Mouse (Mus musculus) kidney, postnatal 0 days (tissue): ENCODE measurements around the gene Dusp23. TPM values are rescaled to one million over a fixed set of nuclear protein-coding genes. Genes with fewer than 3 reads are reported as not detected.

ENCODE experiments used
- ATAC-seq: fragments of 200-750 bp; cut with Nextera tagmentation; replicated peaks from 2 replicates; pipeline ENCODE4 v1.8.0; 2017; ENCODE audit warnings: low read depth, moderate number of reproducible peaks, moderate TSS enrichment, moderate library complexity; ENCODE audit not compliant: low FRiP score
- DNase-seq: peaks from one replicate; pipeline ENCODE4 v3.0.0-alpha.2; 2016; ENCODE audit warnings: low spot score
- H3K27ac ChIP-seq: fragments of 300-500 bp; sonication (generic); 2 replicates; pipeline ENCODE4 v1.5.1; 2014; ENCODE audit warnings: mild to moderate bottlenecking
- H3K27me3 ChIP-seq: fragments of 300-500 bp; sonication (generic); 2 replicates; pipeline ENCODE4 v1.6.1; 2014; ENCODE audit warnings: low read length, mixed read lengths; ENCODE audit not compliant: insufficient read depth
- H3K36me3 ChIP-seq: fragments of 300-500 bp; sonication (generic); 2 replicates; pipeline ENCODE4 v1.6.1; 2014; ENCODE audit warnings: low read length, mixed read lengths; ENCODE audit not compliant: insufficient read depth
- H3K4me1 ChIP-seq: fragments of 300-500 bp; sonication (generic); replicated peaks from 2 replicates; pipeline ENCODE4 v1.6.1; 2014; ENCODE audit warnings: antibody characterized with exemption, low read length, mixed read lengths; ENCODE audit not compliant: insufficient read depth
- H3K4me2 ChIP-seq: fragments of 300-500 bp; sonication (generic); 2 replicates; pipeline ENCODE4 v1.6.1; 2014; ENCODE audit warnings: mild to moderate bottlenecking, low read length, moderate library complexity, mixed read lengths
- H3K4me3 ChIP-seq: fragments of 300-500 bp; sonication (generic); replicated peaks from 2 replicates; pipeline ENCODE4 v1.5.1; 2014; ENCODE audit warnings: low read depth, low read length
- H3K9ac ChIP-seq: fragments of 300-500 bp; sonication (generic); 2 replicates; pipeline ENCODE4 v1.6.1; 2014; ENCODE audit warnings: low read depth, low read length
- H3K9me3 ChIP-seq: fragments of 300-500 bp; sonication (generic); replicated peaks from 2 replicates; pipeline ENCODE4 v1.6.1; 2016; ENCODE audit warnings: low read length, inconsistent platforms, mixed read lengths
- CTCF ChIP-seq: IDR thresholded peaks from 2 replicates; pipeline ENCODE4 v1.5.1; 2016; ENCODE audit warnings: antibody characterized with exemption, low read depth, mild to moderate bottlenecking, moderate library complexity
- WGBS: fragments of 180-500 bp; shearing (Covaris S2); extraction: QIAGEN DNeasy Blood & Tissue Kit; methylation state at CpG from one replicate; pipeline ENCODE4 v1.1.7; 2014; 5-methylcytosine and 5-hydroxymethylcytosine counted together
- polyA plus RNA-seq: library from polyadenylated mRNA; unstranded; fragments of >200 nt; fragmentation: Nextera tagmentation; extraction: Ambion mirVana; gene quantifications from 2 replicates; pipeline ENCODE4 v1.2.1, GENCODE M21; 2015

The Dusp23 gene
- polyA plus RNA-seq, 1 experiment from 2014 or later: 27.4 TPM

DNA sequence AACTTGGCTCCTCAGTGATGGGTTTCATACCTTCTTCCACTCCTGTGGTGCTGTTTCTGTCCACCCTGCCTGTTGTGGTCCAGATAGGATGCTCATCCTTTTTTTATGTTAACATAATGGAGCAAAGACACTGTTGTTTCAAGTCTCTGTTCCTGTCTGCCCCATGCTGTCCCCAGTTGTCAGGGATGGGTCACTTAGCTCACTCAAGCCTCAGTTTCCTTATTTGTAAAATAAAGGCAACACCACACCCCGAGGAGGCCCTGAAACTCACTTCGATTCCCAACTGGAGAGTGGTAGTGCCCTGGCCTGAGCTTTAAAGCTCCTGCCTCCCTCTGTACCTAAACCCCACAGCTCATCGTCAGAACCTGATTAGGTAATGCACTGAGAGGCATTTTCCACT lies 24.5 kb upstream of the Dusp23 start:
- Histone ChIP-seq H3K36me3 (no peaks in the 10 kb centered on the region), H3K27ac (no peak overlapping the region), H3K9ac (no peak overlapping the region), H3K27me3 (no peaks in the 10 kb centered on the region), H3K4me1 (peaks cover 2% of the 10 kb centered on the region; the same call in 1 of the 2 replicates), H3K4me3 (no peak overlapping the region), H3K4me2 (no peak overlapping the region), H3K9me3 (no peaks in the 10 kb centered on the region)
- no peak for DNase-seq
- WGBS: 68% methylated on average over 3 of the region's 3 CpGs
- no peak for TF ChIP-seq CTCF
- no peak for ATAC-seq

DNA sequence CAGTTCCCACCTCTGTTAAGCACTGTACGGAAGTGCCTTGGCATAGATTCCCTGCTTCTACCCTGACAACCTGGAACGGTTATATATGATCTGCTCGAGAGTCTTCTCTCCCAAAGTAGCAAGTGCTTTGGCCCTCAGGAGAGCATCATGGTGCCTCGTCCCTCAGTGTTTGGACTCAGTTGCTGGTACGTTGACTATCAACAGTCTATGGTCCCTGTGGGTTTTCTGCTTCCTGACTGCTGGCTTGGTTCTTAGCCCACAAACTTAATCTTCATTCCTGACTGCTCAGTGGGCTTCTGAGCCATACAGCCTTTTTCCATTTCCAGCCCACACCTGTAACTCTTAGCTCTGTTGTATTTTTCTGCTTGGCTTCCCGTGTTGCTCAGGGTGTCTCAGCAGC lies 21.1 kb upstream of the Dusp23 start:
- no peaks in the 10 kb centered on the region for H3K9me3 ChIP-seq
- H3K4me3 ChIP-seq: no peak overlapping the region
- no peak overlapping the region for H3K4me2 ChIP-seq
- no peaks in the 10 kb centered on the region for H3K27me3 ChIP-seq
- H3K4me1 ChIP-seq: peaks cover 3% of the 10 kb centered on the region; the same call in 1 of the 2 replicates
- H3K36me3 ChIP-seq: no peaks in the 10 kb centered on the region
- ATAC-seq (no peak), DNase-seq (no peak)
- H3K9ac ChIP-seq: no peak overlapping the region
- no peak overlapping the region for H3K27ac ChIP-seq
- no peak for TF ChIP-seq CTCF
- 62% methylated on average over 6 of the region's 6 CpGs for WGBS

DNA sequence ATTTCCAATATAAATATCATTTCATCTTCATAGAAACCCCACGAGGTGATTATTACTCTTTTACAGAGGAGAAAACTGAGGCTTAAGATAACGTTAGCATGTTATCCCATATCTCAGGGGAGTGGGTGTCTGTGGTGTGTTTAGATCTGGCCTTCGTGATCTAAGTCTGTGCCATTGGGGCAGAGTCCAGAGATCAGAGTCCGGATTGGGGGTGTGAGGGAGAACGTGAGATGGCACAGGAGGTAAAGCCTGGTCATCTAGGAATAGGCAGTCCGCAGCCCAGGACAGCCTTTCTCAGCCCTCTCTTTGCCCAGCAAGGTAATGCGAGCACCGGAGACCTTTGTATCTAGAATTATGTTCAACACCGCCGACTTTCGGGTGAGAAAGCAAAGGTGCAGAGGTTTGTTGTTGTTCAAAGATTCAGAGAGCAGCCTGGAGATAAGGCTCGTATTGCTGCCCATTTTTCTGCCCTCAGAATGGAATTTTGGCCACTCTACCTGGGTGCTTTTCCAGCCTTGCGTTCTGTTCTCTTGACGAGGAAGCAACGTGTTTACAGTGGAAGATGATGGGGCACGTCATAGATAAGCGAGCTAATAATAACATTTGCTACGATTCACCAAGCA lies 19.4 kb upstream of the Dusp23 start:
- Histone ChIP-seq H3K4me1 (peaks cover 3% of the 10 kb centered on the region; the same call in 1 of the 2 replicates), H3K36me3 (no peaks in the 10 kb centered on the region), H3K9ac (no peak overlapping the region), H3K27ac (no peak overlapping the region), H3K4me3 (no peak overlapping the region), H3K27me3 (no peaks in the 10 kb centered on the region), H3K9me3 (no peaks in the 10 kb centered on the region), H3K4me2 (peak overlapping the region; percentile 11; the same call in 1 of the 2 replicates)
- ATAC-seq (no peak), DNase-seq (no peak)
- TF ChIP-seq CTCF: no peak
- WGBS: 46% methylated on average over 18 of the region's 18 CpGs

DNA sequence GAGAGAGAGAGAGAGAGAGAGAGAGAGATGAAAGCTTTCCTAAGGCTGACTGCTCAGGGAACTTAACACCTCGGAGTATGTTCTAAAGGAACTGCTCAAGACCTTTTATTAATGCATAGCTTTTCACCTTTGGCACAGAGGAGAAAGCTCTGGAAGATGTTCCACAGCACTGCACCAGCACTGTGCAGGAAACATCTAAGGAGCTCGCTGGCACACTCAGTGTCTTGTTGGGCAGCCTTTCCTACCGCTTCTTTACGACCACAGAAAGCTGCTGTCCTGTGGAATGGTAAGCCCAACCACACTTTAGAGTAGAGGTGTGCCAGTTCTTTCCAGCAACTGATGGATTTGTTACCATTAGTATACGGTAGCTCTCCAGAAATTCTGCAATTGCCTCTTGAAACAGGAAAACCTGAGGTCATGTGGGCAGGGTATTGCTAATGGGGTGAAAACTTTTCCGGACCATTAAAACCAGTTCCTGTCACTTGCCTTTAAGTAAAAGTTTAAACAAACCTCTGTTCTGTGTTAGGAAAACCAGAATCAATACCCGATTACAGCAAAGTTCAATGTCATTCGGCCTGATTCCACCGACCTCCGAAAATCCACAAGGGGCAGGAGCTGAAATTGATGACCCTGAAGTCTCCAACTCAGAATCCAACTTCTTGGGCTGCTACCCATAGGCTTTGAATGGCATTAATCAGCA lies 18.7 kb upstream of the Dusp23 start:
- Histone ChIP-seq H3K4me3 (no peak overlapping the region), H3K27ac (no peak overlapping the region), H3K36me3 (no peaks in the 10 kb centered on the region), H3K4me1 (peaks cover 3% of the 10 kb centered on the region; the same call in 1 of the 2 replicates), H3K27me3 (no peaks in the 10 kb centered on the region), H3K9me3 (no peaks in the 10 kb centered on the region), H3K9ac (no peak overlapping the region), H3K4me2 (no peak overlapping the region)
- WGBS: 36% methylated on average over 10 of the region's 10 CpGs
- ATAC-seq (peak; percentile 31; the same call in 1 of the 2 replicates), DNase-seq (no peak)
- no peak for TF ChIP-seq CTCF

DNA sequence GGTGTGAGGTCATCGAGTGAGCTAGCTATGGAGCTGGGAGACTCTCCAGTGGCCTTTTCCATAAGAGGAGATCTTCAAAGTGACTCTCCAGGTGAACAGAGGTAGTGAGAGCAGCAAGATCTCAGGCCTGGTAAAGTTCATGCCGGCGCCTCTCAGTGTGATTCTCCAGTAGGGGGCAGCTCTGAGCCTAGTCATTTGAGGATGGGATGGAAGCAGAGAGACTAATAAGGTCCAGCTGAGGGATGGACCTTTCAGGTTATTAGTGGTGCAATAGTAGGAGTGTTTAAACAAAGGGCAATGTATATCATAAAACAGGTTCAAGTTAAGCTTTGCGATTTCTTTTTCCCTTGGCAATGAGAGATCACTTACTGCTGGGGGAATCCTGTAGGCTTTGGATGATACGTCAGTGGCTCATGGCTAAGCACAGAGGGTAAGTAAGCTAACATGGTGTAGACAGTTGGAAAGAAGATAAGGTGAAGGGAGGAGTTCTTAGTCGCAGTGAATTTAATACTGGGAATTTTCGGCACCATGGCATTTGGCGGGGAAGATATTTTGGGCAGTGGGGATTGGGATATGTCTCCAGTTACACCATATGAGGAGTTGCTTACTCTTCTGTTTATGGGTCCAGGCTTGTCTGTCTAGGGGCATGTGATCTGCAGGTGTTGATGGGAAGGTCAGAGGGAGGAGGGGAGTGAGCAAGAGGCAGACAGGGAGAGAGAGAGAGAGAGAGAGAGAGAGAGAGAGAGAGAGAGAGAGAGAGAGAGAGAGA lies 17.9 kb upstream of the Dusp23 start:
- no peaks in the 10 kb centered on the region for H3K27me3 ChIP-seq
- no peak for DNase-seq

DNA sequence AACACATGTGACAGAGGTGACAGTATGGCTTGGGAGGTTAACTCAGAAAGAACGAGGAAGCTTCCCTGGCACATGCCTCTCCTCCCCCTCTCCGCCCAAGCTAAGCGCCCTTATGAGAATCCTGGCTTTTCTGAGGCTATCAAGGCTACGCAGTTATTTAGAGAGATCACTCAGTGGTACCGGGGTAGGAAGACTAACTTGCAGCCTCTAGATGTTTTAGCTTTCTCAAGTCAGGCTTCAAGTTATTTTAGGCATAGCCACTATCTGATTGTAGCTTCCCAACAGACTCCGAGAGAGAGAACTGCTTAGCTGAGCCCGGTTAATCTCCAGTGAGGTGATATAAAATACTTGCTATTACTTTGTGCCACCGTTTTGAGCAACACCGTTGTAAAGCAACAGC lies 16.6 kb upstream of the Dusp23 start:
- Histone ChIP-seq H3K36me3 (no peaks in the 10 kb centered on the region), H3K4me2 (no peak overlapping the region), H3K27ac (no peak overlapping the region), H3K27me3 (no peaks in the 10 kb centered on the region), H3K9me3 (no peaks in the 10 kb centered on the region), H3K9ac (no peak overlapping the region), H3K4me1 (peaks cover 3% of the 10 kb centered on the region; the same call in 1 of the 2 replicates), H3K4me3 (no peak overlapping the region)
- WGBS: 74% methylated on average over 9 of the region's 9 CpGs
- DNase-seq: no peak
- no peak for ATAC-seq
- no peak for TF ChIP-seq CTCF

More for the DNA sequence above, 17.9 kb upstream of the Dusp23 start:
- ATAC-seq: no peak
- Histone ChIP-seq H3K4me3 (no peak overlapping the region), H3K4me2 (no peak overlapping the region), H3K9me3 (no peaks in the 10 kb centered on the region), H3K4me1 (peaks cover 3% of the 10 kb centered on the region; the same call in 1 of the 2 replicates), H3K27ac (no peak overlapping the region), H3K36me3 (no peaks in the 10 kb centered on the region), H3K9ac (no peak overlapping the region)
- 56% methylated on average over 8 of the region's 8 CpGs for WGBS
- peak; percentile 63; the same call in 1 of the 2 replicates for TF ChIP-seq CTCF
